Mouse (Mus musculus): ENCODE data around the gene Asic1. TPM values are rescaled to one million over a fixed set of nuclear protein-coding genes. Genes with fewer than 3 reads are reported as not detected.

Gene Asic1
- polyA plus RNA-seq, 1 experiment from 2014 or later = 45.1 TPM

DNA sequence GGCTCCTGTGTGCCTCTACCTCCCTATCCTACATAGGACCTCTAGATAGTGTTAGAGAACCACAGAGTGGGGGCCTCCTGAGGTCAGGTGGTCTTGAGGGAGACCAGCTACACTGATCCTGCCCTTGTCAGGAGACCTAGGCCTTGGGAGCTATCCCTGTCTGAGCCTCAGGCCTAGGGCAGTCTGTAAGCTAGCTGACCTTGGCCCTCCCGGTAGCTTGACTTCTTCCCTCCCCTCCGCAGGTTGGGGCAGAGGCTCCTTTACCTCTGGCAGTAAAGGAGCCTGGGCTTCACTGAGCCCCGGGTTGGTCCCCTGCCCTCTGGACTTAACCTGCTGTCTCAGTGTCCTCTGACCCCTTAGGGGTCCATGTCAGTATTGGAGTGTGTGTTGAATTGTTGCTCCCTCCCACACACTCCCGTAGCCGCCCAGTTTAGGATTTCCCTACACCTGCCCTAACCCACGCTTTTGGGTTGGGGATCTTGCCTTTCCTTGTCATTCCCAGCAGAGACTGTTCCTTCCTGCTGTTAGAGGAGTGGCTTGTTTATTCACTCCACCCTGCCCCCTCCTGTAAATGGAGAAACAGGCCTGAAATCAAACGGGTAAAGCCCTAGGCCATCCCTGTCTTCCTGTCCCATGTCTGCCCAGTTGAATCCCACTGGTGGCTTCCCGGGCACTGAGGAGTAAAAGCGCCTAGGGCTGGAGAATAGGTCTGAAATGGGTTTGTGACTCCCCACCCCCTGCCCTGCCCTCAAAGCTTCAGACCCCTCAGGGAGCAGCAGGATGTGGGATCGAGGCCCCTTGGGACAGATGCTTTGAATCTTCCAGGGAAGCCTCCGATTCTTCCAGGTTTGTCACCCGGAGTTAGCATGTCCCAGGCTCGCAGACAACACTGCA is 42.7 kb downstream of the Asic1 start:
- Histone ChIP-seq H3K9ac (ENCODE audit: low read depth, low read length) (no peak overlapping the region), H3K4me2 (ENCODE audit: low read length) (no peak overlapping the region), H3K36me3 (ENCODE audit: control insufficient read depth, insufficient read depth, low read length) (peaks cover 56% of the 10 kb centered on the region), H3K4me1 (ENCODE audit: control insufficient read depth, insufficient read depth, low read depth, low read length) (peaks cover 19% of the 10 kb centered on the region), H3K27ac (ENCODE audit: low read depth, low read length) (peak overlapping the region; percentile 39; the same call in 1 of the 2 replicates), H3K27me3 (replicated peaks; ENCODE audit: control insufficient read depth, insufficient read depth, low read length) (no peaks in the 10 kb centered on the region), H3K4me3 (ENCODE audit: low read length) (no peak overlapping the region), H3K9me3 (ENCODE audit: control insufficient read depth, low read length) (no peaks in the 10 kb centered on the region)
- WGBS = 65% methylated on average over 13 of the region's 13 CpGs
- no peak for ATAC-seq

DNA sequence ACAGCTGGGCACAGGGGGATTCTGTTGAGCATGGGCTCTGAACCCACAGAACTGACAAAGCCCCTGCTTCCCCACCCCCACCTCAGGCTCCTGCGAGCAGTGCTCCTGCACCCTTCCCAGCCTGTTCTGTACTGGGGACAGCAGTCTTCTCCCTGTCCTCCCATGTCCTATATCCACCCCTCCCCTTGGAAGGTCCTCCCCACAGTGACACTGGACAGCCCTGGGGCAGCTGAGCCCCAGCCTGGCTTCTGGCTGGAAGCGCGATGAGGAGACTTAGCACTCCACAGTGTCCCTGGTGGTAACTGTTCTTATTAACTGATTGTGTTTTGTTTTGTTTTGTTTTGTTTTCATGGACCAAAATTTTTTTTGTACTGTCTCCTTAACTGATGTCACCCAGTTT is 43.4 kb downstream of the Asic1 start:
- no peak overlapping the region for H3K4me2 ChIP-seq (ENCODE audit: low read length)
- H3K27ac ChIP-seq (ENCODE audit: low read depth, low read length) = peak overlapping the region; percentile 39; the same call in 1 of the 2 replicates
- H3K9me3 ChIP-seq (ENCODE audit: control insufficient read depth, low read length) = no peaks in the 10 kb centered on the region
- ATAC-seq = no peak
- no peak overlapping the region for H3K9ac ChIP-seq (ENCODE audit: low read depth, low read length)
- WGBS = 66% methylated on average over 3 of the region's 3 CpGs
- peaks cover 49% of the 10 kb centered on the region for H3K36me3 ChIP-seq (ENCODE audit: control insufficient read depth, insufficient read depth, low read length)
- peaks cover 20% of the 10 kb centered on the region for H3K4me1 ChIP-seq (ENCODE audit: control insufficient read depth, insufficient read depth, low read depth, low read length)
- H3K27me3 ChIP-seq (replicated peaks; ENCODE audit: control insufficient read depth, insufficient read depth, low read length) = no peaks in the 10 kb centered on the region
- H3K4me3 ChIP-seq (ENCODE audit: low read length) = no peak overlapping the region

DNA sequence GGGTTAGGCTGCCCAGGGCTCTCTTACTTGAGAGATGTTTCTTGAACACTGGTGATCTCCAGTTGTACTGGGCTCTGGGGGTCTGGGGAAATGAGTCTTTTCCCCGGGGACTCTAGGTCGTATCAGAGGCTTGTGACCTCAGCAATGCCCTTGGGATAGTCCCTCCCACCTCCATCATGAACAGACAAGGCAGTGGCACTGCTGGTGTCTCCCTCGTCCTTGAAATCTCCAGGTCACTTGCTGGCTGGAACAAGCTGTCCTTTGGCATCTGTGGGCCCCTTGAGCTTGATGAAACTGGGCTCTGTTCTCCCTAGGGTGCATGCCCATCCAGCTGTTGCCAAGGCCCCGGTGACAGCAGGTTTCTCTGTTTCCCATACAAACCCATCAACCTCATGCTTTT is 44.0 kb downstream of the Asic1 start:
- no peak for ATAC-seq
- Histone ChIP-seq H3K4me1 (ENCODE audit: control insufficient read depth, insufficient read depth, low read depth, low read length) (peaks cover 20% of the 10 kb centered on the region), H3K36me3 (ENCODE audit: control insufficient read depth, insufficient read depth, low read length) (peaks cover 45% of the 10 kb centered on the region), H3K27me3 (replicated peaks; ENCODE audit: control insufficient read depth, insufficient read depth, low read length) (no peaks in the 10 kb centered on the region), H3K9ac (ENCODE audit: low read depth, low read length) (no peak overlapping the region), H3K4me3 (ENCODE audit: low read length) (no peak overlapping the region), H3K4me2 (ENCODE audit: low read length) (no peak overlapping the region), H3K9me3 (ENCODE audit: control insufficient read depth, low read length) (no peaks in the 10 kb centered on the region), H3K27ac (ENCODE audit: low read depth, low read length) (no peak overlapping the region; the same call in 1 of the 2 replicates)
- WGBS = 57% methylated on average over 4 of the region's 4 CpGs

DNA sequence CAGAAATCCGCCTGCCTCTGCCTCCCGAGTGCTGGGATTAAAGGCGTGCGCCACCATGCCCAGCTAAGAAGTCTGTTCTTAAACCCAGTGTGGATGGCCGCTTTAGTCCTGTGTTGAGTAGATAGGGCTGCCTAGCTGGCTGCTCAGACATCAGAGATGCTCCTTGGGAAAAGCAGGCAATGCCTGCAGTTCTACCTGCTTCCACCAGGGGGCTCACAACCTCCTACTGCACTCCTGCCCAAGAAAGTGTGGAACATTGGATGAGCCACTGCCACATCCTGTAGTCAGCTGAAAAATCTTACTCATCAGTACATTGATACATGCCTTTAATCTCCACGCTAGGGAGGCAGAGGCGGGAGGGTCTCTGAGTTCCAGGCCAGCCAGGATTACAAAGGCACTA is 44.7 kb downstream of the Asic1 start:
- H3K9me3 ChIP-seq (ENCODE audit: control insufficient read depth, low read length) = no peaks in the 10 kb centered on the region
- 47% methylated on average over 7 of the region's 7 CpGs for WGBS
- H3K36me3 ChIP-seq (ENCODE audit: control insufficient read depth, insufficient read depth, low read length) = peaks cover 39% of the 10 kb centered on the region
- peak overlapping the region; percentile 64 for H3K27ac ChIP-seq (ENCODE audit: low read depth, low read length)
- peak; percentile 35; the same call in 1 of the 2 replicates for ATAC-seq
- peaks cover 20% of the 10 kb centered on the region for H3K4me1 ChIP-seq (ENCODE audit: control insufficient read depth, insufficient read depth, low read depth, low read length)
- H3K27me3 ChIP-seq (replicated peaks; ENCODE audit: control insufficient read depth, insufficient read depth, low read length) = no peaks in the 10 kb centered on the region
- no peak overlapping the region for H3K4me3 ChIP-seq (ENCODE audit: low read length)
- no peak overlapping the region for H3K4me2 ChIP-seq (ENCODE audit: low read length)
- H3K9ac ChIP-seq (ENCODE audit: low read depth, low read length) = no peak overlapping the region

DNA sequence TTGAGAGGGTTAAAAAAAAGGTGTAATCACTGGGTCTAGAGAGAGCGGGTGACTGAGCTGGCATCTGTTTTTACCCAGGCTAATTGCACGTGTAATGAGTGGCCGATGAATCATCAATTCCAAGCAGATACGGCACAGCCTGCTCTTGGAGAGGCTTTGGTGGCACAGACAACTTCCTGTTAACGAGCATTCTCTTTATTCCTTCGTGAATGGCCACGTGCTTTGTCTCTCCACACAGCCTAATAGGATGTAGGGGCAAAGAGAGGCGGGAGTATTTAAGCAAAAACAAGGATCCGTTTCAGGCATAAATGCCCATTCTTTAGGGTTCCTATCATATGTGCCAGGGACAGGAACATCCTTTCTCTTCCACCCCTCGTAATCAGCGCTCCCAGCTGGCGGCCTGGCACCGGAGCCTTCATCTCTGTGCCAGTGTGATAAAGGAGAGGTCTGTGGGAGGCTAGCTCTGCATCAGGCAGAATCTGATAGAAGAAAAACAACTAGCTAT is 45.2 kb downstream of the Asic1 start:
- Histone ChIP-seq H3K27ac (ENCODE audit: low read depth, low read length) (peak overlapping the region; percentile 64), H3K36me3 (ENCODE audit: control insufficient read depth, insufficient read depth, low read length) (peaks cover 37% of the 10 kb centered on the region), H3K27me3 (replicated peaks; ENCODE audit: control insufficient read depth, insufficient read depth, low read length) (no peaks in the 10 kb centered on the region), H3K4me2 (ENCODE audit: low read length) (no peak overlapping the region), H3K4me3 (ENCODE audit: low read length) (no peak overlapping the region), H3K9me3 (ENCODE audit: control insufficient read depth, low read length) (no peaks in the 10 kb centered on the region), H3K4me1 (ENCODE audit: control insufficient read depth, insufficient read depth, low read depth, low read length) (peaks cover 20% of the 10 kb centered on the region), H3K9ac (ENCODE audit: low read depth, low read length) (no peak overlapping the region; the same call in 1 of the 2 replicates)
- WGBS = 41% methylated on average over 13 of the region's 13 CpGs
- peak; percentile 51 for ATAC-seq

DNA sequence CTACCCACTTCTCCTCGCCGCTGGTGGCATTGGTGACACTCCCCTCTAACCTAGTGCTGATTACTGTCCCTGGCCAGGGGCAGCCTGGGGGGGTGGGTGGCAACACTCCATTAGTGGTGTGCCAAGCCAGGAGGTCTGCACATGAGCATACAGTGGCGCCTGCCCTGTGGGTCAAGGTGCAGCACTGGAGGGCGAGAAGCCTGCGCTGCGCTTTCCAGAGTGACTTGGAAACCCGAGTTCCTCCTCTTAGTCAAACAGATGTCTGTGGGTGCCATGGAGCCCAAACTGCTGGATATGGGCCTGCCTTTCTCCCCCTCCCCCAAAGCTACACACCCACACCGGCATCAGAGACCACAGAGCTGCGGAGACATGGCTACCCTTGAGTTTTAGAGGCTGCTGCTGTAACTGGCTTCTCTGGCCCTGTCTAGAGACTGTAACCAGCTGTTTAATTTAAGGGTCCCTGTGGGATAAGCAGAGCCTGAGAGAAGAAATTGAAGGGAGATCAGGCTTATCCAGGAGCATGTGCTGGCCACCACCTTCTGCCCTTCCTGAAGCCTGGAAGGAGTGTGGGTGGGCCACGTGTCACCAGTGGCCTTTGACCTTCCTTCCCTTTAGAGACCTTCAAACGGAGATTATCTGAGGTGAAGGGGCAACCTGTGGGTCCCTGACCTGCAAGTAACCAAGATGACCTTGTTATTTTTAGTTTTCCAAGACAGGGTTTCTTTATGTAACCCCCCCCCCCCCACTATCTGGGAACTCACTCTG is 46.0 kb downstream of the Asic1 start:
- Histone ChIP-seq H3K4me2 (ENCODE audit: low read length) (no peak overlapping the region), H3K4me3 (ENCODE audit: low read length) (no peak overlapping the region), H3K9me3 (ENCODE audit: control insufficient read depth, low read length) (no peaks in the 10 kb centered on the region), H3K27ac (ENCODE audit: low read depth, low read length) (peak overlapping the region; percentile 64), H3K36me3 (ENCODE audit: control insufficient read depth, insufficient read depth, low read length) (peaks cover 30% of the 10 kb centered on the region), H3K4me1 (ENCODE audit: control insufficient read depth, insufficient read depth, low read depth, low read length) (peaks cover 20% of the 10 kb centered on the region), H3K9ac (ENCODE audit: low read depth, low read length) (peak overlapping the region; percentile 3; the same call in 1 of the 2 replicates), H3K27me3 (replicated peaks; ENCODE audit: control insufficient read depth, insufficient read depth, low read length) (no peaks in the 10 kb centered on the region)
- WGBS = 62% methylated on average over 11 of the region's 11 CpGs
- peak; percentile 21 for ATAC-seq

GRCm38 (mm10) chr15:99716814-99717213 is 46.6 kb downstream of the Asic1 start:
- Histone ChIP-seq H3K27me3 (replicated peaks; ENCODE audit: control insufficient read depth, insufficient read depth, low read length) (no peaks in the 10 kb centered on the region), H3K4me3 (ENCODE audit: low read length) (no peak overlapping the region), H3K36me3 (ENCODE audit: control insufficient read depth, insufficient read depth, low read length) (peaks cover 24% of the 10 kb centered on the region), H3K9ac (ENCODE audit: low read depth, low read length) (no peak overlapping the region), H3K27ac (ENCODE audit: low read depth, low read length) (no peak overlapping the region), H3K4me1 (ENCODE audit: control insufficient read depth, insufficient read depth, low read depth, low read length) (peaks cover 20% of the 10 kb centered on the region), H3K4me2 (ENCODE audit: low read length) (no peak overlapping the region), H3K9me3 (ENCODE audit: control insufficient read depth, low read length) (no peaks in the 10 kb centered on the region)
- WGBS = 85% methylated on average over 12 of the region's 12 CpGs
- no peak for ATAC-seq

GRCm38 (mm10) chr15:99717386-99718334 is 47.5 kb downstream of the Asic1 start, which contains the start of gene Gpd1:
Gene Gpd1 (plus strand): TSS chr15:99717515.
- H3K36me3 ChIP-seq (ENCODE audit: control insufficient read depth, insufficient read depth, low read length) = peaks cover 15% of the 10 kb centered on the region

More at GRCm38 (mm10) chr15:99717386-99718334, 47.5 kb downstream of the Asic1 start, which contains the start of gene Gpd1:
- Histone ChIP-seq H3K4me2 (ENCODE audit: low read length) (no peak within 1 kb of the TSS; the same call in 1 of the 2 replicates), H3K27ac (ENCODE audit: low read depth, low read length) (peak within 1 kb of the TSS; percentile 31), H3K27me3 (replicated peaks; ENCODE audit: control insufficient read depth, insufficient read depth, low read length) (no peaks in the 10 kb centered on the region), H3K4me3 (ENCODE audit: low read length) (no peak within 1 kb of the TSS), H3K4me1 (ENCODE audit: control insufficient read depth, insufficient read depth, low read depth, low read length) (peaks cover 20% of the 10 kb centered on the region), H3K9me3 (ENCODE audit: control insufficient read depth, low read length) (no peaks in the 10 kb centered on the region), H3K9ac (ENCODE audit: low read depth, low read length) (peak within 1 kb of the TSS; percentile 41)
- peak; percentile 28; the same call in 1 of the 2 replicates for ATAC-seq
- 54% methylated on average over 26 of the region's 26 CpGs for WGBS
